Mouse (Mus musculus) liver, embryonic 14.5 days (tissue): Measurements from ENCODE around the gene Srxn1.

ENCODE experiments used
- CTCF ChIP-seq: IDR thresholded peaks from 2 replicates; pipeline ENCODE4 v1.5.1; 2016; ENCODE audit warnings: antibody characterized with exemption, low read depth, control low read depth
- EP300 ChIP-seq: IDR thresholded peaks from 2 replicates; pipeline ENCODE4 v1.6.1; 2016; ENCODE audit warnings: antibody characterized with exemption, low read depth

DNA sequence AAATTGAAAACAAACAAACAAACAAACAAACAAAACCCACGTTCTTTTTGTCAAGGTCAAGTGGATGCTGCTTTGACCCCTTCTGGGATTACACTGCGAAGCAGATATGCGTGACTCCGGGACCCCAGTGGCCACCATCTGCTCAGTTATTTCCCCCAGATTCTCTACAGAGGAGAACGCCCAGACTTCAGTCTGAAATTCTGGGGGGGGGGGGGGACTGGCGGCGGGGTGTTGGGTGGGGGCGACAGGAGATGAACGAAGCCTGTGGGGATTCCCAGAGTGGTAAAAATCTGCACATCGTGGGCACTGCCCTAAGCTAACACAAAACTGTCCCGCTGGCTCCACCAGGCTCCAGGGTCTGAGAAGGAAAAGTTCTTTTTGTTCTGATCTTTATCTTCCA is 37.3 kb downstream of the Srxn1 start:
- TF ChIP-seq CTCF (no peak), EP300 (no peak)
